Mouse (Mus musculus) kidney, adult 2 months (tissue): ENCODE measurements around the gene Sik2.

Experiments used
- CTCF ChIP-seq: fragments of 200-500 bp; conservative IDR thresholded peaks from 2 replicates; pipeline ENCODE4 v1.5.1; 2011; ENCODE audit warnings: low read depth, mild to moderate bottlenecking, control low read depth, low read length, moderate library complexity, mixed read lengths; ENCODE audit not compliant: insufficient read depth, insufficient read length
- POLR2A ChIP-seq: fragments of 200-500 bp; IDR thresholded peaks from one replicate; pipeline ENCODE4 v1.6.1; 2011; ENCODE audit warnings: low read depth, low read length, control low read depth

DNA sequence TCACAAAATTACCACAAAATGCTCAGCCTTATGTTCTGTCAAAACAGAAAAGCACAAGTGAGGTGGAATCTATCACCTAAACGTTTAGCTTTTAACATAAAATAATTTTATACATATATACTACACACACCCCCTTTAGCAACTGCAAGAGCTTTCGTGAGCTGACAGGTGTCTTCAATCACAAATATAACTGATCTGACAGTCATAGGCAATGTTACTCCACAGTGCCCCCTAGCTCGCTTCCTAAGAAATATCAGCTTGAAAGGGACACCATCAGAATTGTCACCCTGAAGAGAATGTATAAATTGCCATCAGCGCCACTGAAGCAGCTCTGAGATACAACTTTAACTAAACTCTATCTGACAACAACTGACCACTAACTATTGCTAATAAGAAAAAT lies 2.0 kb downstream of the Sik2 start:
- no peak for TF ChIP-seq POLR2A
- peak; percentile 37 for TF ChIP-seq CTCF
